9 mouse cellular contexts compared by ENCODE assay signal in the genomic region with DNA sequence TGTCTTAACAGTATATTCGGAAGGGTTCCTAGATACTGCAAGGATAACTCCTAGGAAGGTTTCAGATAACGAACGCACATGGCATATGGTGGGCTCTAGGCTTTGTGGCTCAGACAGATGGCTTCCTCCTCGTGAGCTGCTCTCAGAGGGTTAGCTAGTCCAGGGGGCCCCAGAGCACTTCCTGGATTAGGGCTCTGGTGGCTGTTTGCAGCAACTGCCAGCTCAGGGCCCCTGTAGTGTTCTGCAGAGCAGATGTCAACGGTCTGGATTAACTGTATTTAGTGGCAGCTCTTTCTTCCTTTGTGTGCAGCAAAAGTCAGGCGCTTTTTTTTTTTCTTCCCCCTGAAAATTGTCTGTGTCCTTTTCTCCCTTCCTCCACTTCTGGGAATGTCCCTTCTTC. TPM values are rescaled to one million over a fixed set of nuclear protein-coding genes. Genes with fewer than 3 reads are reported as not detected.
DNase-seq lines count a peak whose midpoint lies in the region; ATAC-seq lines count a peak whose summit lies in the region.
"Had no signal": no experiment of that assay in that cellular context is flagged by ENCODE, and none has a peak within 500 bp of the region (broad histone marks: within the 10 kb centered on the region; RNA-seq: fewer than 3 reads in every experiment).

No protein-coding gene starts in this region.

- H3K9me3 ChIP-seq in heart, embryonic 10.5 days, result no peaks in the 10 kb centered on the region
- no peaks in the 10 kb centered on the region for H3K9me3 ChIP-seq in hindbrain, embryonic 12.5 days (replicated peaks)
- H3K9me3 ChIP-seq in stomach, embryonic 16.5 days (replicated peaks; ENCODE audit: control insufficient read depth, low read length), result no peaks in the 10 kb centered on the region

- no peaks in the 10 kb centered on the region for H3K27me3 ChIP-seq in heart, embryonic 10.5 days (ENCODE audit: insufficient read depth, poor library complexity, severe bottlenecking)
- no peaks in the 10 kb centered on the region for H3K27me3 ChIP-seq in hindbrain, embryonic 12.5 days
- no peaks in the 10 kb centered on the region for H3K27me3 ChIP-seq in stomach, embryonic 16.5 days (ENCODE audit: control insufficient read depth, insufficient read depth, low read length)

- H3K9ac ChIP-seq in hindbrain, embryonic 12.5 days, result no peak overlapping the region
- H3K9ac ChIP-seq in stomach, embryonic 16.5 days (ENCODE audit: low read length), result peak overlapping the region; percentile 27

- peak; percentile 87 for DNase-seq in heart, embryonic 10.5 days (ENCODE audit: low spot score)
- DNase-seq in heart, adult 18-20 months, result no peak
- DNase-seq in right cerebral cortex, postnatal 36 days (ENCODE audit: low spot score in 2 of 2), result no peak
- no peak for DNase-seq in layer of hippocampus, adult 18-20 months (ENCODE audit: low spot score in 2 of 2)

- H3K4me1 ChIP-seq in heart, embryonic 10.5 days, result peaks cover 19% of the 10 kb centered on the region
- H3K4me1 ChIP-seq in hindbrain, embryonic 12.5 days, result peaks cover 15% of the 10 kb centered on the region
- H3K4me1 ChIP-seq in stomach, embryonic 16.5 days (ENCODE audit: control insufficient read depth, insufficient read depth, low read length), result peaks cover 18% of the 10 kb centered on the region

- H3K4me2 ChIP-seq in hindbrain, embryonic 12.5 days (replicated peaks), result no peak overlapping the region
- 0 out of 2 replicates have a peak overlapping the region, but pooled peaks have one; percentile 5 for H3K4me2 ChIP-seq in stomach, embryonic 16.5 days (ENCODE audit: low read depth, low read length)

- ATAC-seq in activated CD4-positive, CD25-positive, alpha-beta regulatory T cell, adult 4 months, result peak; percentile 66
- peak; percentile 76 for ATAC-seq in hindbrain, embryonic 12.5 days (ENCODE audit: low FRiP score)
- ATAC-seq in megakaryocyte progenitor cell, adult 5-6 weeks (replicated peaks; ENCODE audit: poor library complexity), result peak; percentile 94
- peak; percentile 77; the same call in 1 of the 2 replicates for ATAC-seq in stomach, embryonic 16.5 days (ENCODE audit: insufficient read depth, low FRiP score)

- 2% methylated on average over 6 of the region's 6 CpGs for WGBS in heart, embryonic 10.5 days
- 11% methylated on average over 6 of the region's 6 CpGs for WGBS in hindbrain, embryonic 12.5 days
- WGBS in stomach, embryonic 16.5 days, result 11% methylated on average over 6 of the region's 6 CpGs

- H3K4me3 ChIP-seq in heart, embryonic 10.5 days, result peak overlapping the region; percentile 19; the same call in 1 of the 2 replicates
- H3K4me3 ChIP-seq in hindbrain, embryonic 12.5 days, result no peak overlapping the region
- H3K4me3 ChIP-seq in stomach, embryonic 16.5 days (replicated peaks; ENCODE audit: low read length), result no peak overlapping the region

- H3K36me3 ChIP-seq in heart, embryonic 10.5 days, result no peaks in the 10 kb centered on the region
- no peaks in the 10 kb centered on the region for H3K36me3 ChIP-seq in hindbrain, embryonic 12.5 days
- no peaks in the 10 kb centered on the region for H3K36me3 ChIP-seq in stomach, embryonic 16.5 days (ENCODE audit: control insufficient read depth, insufficient read depth, low read length)

- H3K27ac ChIP-seq in heart, embryonic 10.5 days, result peak overlapping the region; percentile 76
- H3K27ac ChIP-seq in hindbrain, embryonic 12.5 days, result peak overlapping the region; percentile 72
- H3K27ac ChIP-seq in stomach, embryonic 16.5 days (ENCODE audit: low read length), result peak overlapping the region; percentile 89
- H3K27ac ChIP-seq: macrophage had no signal

RNA-seq across cellular contexts. Expression of a gene that starts 11.1 kb away (rescaled TPM):
- polyA plus RNA-seq in heart, embryonic 10.5 days (2016; fragmentation: Nextera tagmentation; extraction: Ambion mirVana), result 0.58 and 0.78 TPM in 2 replicates
- not detected for total RNA-seq in heart, adult 18-20 months (2021)
- not detected for polyA plus RNA-seq in activated CD4-positive, CD25-positive, alpha-beta regulatory T cell, adult 4 months (2017; shearing (Covaris generic))
- 1.1 and 1.2 TPM in 2 replicates for polyA plus RNA-seq in hindbrain, embryonic 12.5 days (2016; fragmentation: Nextera tagmentation; extraction: Ambion mirVana)
- total RNA-seq in megakaryocyte progenitor cell, adult 5-6 weeks (2015), result not detected in 2 replicates
- total RNA-seq in megakaryocyte progenitor cell, adult 5-6 weeks (2017), result not detected in 2 replicates
- 0.54 and 0.59 TPM in 2 replicates for polyA plus RNA-seq in stomach, embryonic 16.5 days (2015; fragmentation: Nextera tagmentation; extraction: Ambion mirVana)
- not detected for total RNA-seq in layer of hippocampus, adult 18-20 months (2021)
- polyA plus RNA-seq: macrophage had no signal

RNA-seq across cellular contexts. Expression of a gene that starts 16.8 kb away (rescaled TPM):
- 0.26 and 0.62 TPM in 2 replicates for polyA plus RNA-seq in heart, embryonic 10.5 days (2016; fragmentation: Nextera tagmentation; extraction: Ambion mirVana)
- total RNA-seq in heart, adult 18-20 months (2021), result 10 to 100 TPM in 1 of 2 experiments, 1 to 10 TPM in 1; 8.8 to 10.5 TPM
- polyA plus RNA-seq in activated CD4-positive, CD25-positive, alpha-beta regulatory T cell, adult 4 months (2017; shearing (Covaris generic)), result 1 to 10 TPM; 1.2 to 1.6 TPM
- 1.0 and 1.1 TPM in 2 replicates for polyA plus RNA-seq in hindbrain, embryonic 12.5 days (2016; fragmentation: Nextera tagmentation; extraction: Ambion mirVana)
- 0.07 TPM in 1 of 2 replicates, not detected in the other for total RNA-seq in megakaryocyte progenitor cell, adult 5-6 weeks (2015)
- not detected in 2 replicates for total RNA-seq in megakaryocyte progenitor cell, adult 5-6 weeks (2017)
- polyA plus RNA-seq in stomach, embryonic 16.5 days (2015; fragmentation: Nextera tagmentation; extraction: Ambion mirVana), result 4.0 and 4.4 TPM in 2 replicates
- total RNA-seq in layer of hippocampus, adult 18-20 months (2021), result 1 to 10 TPM; 3.2 to 3.6 TPM
- polyA plus RNA-seq: macrophage had no signal
